Mouse (Mus musculus) cerebellum, adult 8-10 months (tissue): ENCODE results near the gene Hmgn2.
A peak's percentile ranks its signal among the peaks of the same experiment; 100 is the strongest.
"Not testable (repeated sequence)": the region's sequence is repeated elsewhere in the genome, so short reads cannot be mapped to it uniquely, and the experiment has no call there.

Experiments
- DNase-seq: peaks from one replicate; pipeline ENCODE4 v3.0.0; 2022

Hmgn2 gene

GRCm38 (mm10) chr4:133968150-133968921 lies at the start of gene Hmgn2:
Hmgn2 (minus strand) TSS chr4:133968650.
- peak; percentile 53 for DNase-seq

- DNase-seq, result no peak
These were observed 48.9 kb upstream of the Hmgn2 start for GRCm38 (mm10) chr4:134017201-134017865.

- no peak for DNase-seq
These were observed 48.3 kb upstream of the Hmgn2 start for GRCm38 (mm10) chr4:134016767-134017166.

DNA sequence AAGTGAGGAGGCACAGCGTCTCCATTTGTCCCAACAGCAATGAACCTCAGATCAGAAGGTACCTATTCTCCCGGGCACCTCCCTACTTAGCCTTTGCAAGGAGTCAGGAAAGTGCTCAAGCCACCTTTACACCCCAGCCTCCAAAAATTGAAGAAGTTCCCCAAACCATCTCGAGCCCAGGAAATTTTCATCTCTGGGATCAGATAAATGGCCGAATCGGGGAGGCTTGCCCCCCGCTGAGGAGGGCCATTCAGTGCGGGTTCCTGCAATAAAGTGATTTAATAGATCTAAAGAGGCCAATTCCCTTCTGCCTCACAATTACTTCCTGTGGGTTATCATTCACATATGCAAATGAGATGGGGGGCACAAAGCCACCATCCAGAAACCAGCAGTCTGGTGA lies 47.8 kb upstream of the Hmgn2 start:
- DNase-seq, result no peak

DNA sequence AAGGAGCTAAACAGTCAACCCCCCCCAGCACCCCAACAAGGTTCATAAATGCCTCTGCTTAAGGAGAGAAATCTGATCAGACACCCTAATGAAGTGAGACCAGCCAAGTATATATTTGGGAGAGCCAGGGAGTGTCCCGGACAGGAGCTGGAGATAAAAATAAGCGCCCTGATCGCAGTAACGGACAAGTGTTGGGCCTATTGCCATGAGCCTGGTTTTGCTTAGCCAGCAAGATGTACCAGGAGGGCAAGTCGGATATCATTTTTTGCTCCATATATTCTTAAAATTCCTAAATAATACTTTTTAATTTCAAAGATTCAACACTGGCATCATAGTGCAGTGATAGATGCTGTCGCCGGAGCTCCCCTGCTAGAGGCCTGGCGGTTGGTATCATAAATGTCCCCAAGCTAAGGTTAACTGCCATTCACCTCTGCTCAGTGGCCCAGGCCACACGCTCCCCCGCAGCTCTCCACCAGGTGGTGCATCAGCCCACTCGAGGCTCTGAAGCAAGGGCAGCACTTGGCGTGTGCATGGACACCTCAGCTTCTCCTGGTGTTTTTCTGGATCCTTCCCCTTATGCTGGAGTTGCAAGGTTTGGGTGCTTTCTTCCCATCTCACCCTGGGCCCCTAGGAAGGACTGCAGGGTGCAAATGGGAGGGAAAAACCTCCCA lies 44.5 kb upstream of the Hmgn2 start:
- no peak for DNase-seq

DNA sequence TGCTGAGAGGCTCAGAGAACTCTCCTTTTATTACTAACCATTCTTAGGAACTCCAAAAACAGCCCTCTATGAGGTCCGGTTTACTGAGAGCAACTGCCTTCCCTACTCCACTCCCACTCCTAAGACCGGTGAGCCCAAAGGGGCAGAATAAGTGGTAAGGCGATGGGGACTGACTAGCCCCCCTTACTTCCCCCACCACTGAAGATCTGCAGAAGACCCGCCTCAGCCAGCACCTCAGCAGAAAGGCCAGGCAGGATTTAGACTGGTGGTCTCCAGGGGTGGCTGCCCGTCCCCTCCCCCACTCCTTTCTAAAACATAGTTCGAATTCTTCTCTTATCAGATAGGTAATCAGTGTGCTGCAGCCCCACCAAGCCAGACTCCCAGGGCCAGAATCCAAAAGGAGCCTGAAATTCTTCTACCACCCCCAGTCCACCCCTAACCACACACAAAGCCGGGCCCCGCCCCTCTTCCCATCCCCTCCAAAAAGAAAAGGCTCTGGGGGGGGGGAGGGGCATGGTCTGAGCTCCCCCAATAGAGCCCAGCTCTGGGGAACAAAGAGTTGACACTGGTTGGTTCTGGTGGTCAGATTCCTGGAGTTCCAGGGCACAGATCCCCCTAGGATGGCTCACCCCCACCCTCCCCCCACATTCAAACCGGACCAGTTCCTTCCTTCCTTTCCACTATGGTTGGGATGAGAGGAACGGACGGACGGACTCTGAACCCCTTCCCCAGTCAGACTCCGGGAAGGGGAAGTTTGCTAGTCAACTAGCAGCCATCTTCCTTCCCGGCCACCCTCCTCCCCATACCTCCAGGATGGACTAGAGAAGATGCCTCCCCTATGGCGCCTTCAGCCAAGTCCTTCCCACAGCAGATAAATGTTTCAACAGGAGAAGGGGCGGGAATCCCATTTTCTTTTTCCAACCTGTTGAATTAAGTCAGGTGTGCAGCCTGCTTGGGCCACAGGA lies 43.3 kb upstream of the Hmgn2 start:
- DNase-seq, result no peak

DNA sequence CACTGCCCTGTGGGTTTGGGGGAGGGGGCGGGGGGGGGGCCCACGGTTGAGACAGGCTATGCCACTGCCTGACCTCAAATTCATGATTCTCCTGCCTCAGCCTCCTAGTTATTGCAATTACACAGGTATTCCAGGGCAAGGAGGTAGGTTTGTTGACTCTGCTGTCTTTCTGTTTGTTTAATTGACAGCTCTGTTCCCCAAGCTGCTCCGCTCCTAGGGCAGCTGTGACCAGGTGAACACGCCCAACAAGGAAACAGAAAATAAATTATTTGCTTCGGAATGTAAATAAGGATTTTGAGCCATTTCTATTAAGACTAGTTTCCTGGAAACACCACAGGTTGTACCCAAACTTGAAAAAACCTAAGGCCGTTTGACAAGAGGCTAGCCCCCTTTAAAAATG lies 41.3 kb upstream of the Hmgn2 start:
- no peak for DNase-seq

DNA sequence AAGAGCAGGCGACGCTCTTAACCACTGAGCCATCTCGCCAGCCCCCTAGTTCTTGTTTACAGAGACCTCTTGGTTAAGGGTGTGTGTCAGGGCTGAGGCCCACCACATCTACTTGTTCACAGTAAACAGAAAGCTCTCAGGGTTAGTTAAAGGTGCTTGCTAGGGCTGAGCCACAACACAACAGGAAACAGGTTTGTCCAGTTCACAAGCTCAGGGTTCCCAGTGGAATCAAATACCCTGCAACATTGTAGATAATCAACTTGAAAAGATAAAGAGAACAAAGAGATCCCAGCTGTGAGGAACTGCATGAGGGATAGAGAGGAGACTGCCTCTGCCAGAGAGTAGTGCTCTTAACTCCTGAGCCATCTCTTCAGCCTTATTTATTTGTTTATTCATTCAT lies 38.4 kb upstream of the Hmgn2 start:
- DNase-seq, result no peak

DNA sequence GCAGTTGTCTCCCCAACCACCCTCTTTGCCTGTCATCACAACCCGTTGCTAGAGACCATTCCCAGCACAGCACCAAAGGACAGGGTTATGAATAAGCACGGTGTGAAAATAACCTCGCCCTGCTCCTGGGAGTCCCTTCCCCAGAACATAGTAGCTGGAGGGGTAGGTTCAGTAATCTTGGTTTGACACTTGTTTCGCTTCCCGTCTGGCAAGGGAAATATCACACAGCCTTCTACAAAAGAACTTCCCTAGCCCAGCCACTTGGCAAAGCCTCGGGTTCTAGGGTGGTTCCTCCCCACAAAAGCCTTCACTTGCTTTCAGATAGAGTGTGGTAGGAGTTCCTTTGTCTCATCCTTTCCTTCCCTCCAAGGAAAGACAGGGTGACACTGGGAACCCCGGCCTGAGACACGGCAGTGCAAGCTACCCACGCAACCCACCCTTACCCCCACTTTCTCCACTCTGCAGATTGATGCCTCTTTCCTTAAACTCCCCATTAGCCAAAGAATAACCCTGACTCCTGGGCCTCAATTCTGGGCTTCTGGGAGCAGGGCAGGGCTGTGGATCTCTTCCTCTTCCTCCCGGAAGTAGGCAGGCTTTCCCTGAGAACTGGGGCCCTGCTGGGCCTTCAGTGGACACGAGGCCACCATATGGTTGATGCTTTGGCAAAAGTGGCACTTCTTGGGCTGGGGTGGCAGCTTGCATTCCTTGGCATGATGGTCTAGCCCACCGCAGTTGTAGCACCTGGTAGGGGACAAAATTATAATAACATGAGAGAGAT lies 37.3 kb upstream of the Hmgn2 start:
- no peak for DNase-seq

DNA sequence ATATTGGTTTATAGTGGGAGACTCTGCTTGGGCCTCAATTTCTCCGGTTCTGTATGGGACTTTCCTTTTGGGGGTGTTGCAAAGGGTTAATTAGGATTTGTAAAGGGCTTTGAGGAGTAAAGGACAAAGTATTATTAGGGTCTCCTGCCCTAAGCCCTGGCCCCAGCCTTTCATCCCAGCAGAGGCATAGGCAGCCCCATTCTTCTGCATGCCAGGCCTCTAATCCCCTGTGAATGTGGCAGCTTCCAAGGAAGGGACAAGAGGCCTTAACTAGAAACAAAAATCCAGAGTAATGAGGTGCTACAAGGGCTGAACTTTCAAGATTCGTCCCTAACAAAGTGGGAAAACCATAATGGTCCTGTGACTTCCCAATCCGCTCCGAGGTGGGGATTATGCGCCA lies 34.5 kb upstream of the Hmgn2 start:
- no peak for DNase-seq

DNA sequence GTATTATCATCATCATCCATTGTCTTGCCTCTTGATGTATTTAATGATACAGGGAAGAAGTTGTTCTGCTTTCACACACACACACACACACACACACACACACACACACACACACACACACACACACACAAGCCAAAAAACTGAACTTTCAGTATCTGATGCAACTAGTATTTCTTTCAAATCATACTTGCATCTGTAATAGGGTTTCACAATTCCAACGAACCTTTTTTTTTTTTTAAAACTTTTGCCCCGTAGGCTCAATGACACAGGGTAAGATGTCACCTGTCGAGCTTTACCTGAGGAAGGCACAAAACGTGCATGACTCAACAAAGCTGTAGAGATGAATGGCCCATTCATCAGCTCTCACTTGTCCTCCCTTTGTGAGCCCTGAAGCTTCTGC lies 33.8 kb upstream of the Hmgn2 start:
- no peak for DNase-seq

DNA sequence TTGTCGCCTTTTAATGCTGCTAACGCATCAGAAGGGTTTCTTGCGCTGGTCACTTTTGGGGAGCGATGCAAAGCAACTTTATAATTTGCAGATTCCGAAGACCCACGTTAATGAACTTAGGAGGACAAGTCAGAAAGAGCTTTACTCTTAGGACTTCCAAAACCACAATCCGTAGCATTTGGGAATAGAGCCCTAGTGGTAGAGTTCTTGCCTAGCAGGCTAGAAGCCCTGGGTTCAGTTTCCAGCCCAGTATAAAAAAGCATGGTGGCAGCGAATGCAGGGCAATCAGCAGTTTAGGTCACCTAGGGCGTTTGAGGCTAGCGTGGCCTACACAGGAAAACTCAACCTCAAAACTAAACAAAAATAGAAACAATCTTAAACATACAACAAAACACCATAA lies 33.3 kb upstream of the Hmgn2 start:
- DNase-seq, result no peak

DNA sequence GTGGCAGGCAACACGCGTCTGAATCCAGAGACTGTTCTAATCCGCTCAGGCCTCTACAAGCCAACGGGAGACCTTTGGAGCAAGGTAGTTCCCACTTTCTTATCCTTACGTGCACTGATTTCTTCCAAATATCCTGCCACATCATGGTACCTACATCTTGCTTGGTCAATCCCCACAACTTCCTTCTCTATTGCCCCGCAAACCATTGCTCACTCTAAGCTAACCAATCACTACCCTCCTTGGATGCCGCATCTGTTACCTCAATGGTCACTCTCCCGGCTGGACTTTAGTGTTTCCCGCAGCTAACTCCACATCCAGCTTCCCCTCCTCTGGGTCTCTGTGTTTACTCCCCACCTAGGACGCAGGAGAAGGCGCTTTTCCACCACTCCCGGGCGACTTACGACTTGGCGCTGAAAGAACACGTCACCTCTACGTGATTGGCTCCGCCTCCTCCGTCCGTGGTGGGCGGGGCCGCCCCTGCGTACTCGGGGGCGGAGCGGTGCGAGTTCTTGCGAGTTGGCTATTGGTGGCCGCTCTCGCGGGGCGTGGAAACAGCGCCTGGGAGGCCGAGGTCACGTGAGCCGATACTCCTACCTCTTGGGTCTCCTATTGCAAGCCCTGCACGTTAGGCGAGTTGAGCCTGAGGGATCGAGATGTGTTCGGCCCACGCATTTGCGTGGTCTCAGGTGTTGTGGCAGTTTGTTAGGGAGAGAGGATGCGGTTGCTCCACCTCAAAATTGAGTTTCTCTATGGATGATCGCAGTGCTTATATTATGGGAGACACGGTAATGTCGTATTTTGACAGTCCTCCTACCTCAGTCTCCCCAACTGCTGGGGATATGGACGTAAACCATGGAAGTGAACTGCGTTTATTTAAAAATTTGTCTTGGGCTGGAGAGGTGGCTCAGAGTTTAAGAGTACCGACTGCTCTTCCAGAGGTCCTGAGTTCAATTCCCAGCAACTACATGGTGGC lies 32.3 kb upstream of the Hmgn2 start, which contains the start of gene Dhdds:
Gene Dhdds, minus strand, starts transcription at position 453 of the 973 bp plus-strand sequence.
- peak; percentile 94 for DNase-seq

DNA sequence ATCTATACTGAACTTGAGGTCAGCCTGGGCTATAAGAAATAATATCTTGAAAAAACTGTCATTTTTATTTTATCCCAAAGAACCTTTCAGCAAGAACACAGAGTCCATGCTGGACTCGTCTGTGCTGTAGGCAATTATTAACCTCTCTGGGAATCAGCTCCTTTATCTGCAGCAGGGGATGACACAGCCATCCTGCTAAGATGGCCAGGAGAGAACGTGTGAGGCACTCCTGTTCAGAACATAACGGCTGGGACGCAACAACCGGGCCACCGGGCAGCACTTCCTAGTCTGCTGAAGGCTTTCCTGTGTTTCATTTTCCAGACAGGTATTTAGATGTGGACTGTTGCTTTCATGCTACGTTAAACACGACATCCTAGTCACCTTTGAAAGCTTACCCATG lies 26.2 kb upstream of the Hmgn2 start:
- DNase-seq, result no peak

GRCm38 (mm10) chr4:133991087-133991660 lies 22.7 kb upstream of the Hmgn2 start:
- no peak for DNase-seq

GRCm38 (mm10) chr4:133990035-133990434 lies 21.6 kb upstream of the Hmgn2 start:
- DNase-seq, result no peak

DNA sequence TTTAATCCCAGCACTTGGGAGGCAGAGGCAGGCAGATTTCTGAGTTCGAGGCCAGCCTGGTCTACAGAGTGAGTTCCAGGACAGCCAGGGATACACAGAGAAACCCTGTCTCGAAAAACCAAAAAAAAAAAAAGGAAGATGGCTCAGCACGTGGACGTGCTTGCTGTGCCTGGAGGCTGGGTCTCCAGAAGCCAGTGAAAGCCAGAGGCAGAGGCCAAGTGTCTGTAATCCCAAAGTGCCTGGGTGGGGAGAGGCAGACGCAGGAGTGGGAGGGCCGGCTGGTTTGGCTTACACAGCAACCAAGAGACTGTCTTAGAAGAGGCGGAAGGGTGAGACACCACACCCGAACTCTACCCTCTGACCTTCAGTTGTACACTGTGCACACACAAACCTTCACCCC lies 19.8 kb upstream of the Hmgn2 start:
- DNase-seq, result not testable (repeated sequence)

GRCm38 (mm10) chr4:133982936-133983335 lies 14.5 kb upstream of the Hmgn2 start:
- no peak for DNase-seq

GRCm38 (mm10) chr4:133980496-133980895 lies 12.0 kb upstream of the Hmgn2 start:
- DNase-seq, result no peak

DNA sequence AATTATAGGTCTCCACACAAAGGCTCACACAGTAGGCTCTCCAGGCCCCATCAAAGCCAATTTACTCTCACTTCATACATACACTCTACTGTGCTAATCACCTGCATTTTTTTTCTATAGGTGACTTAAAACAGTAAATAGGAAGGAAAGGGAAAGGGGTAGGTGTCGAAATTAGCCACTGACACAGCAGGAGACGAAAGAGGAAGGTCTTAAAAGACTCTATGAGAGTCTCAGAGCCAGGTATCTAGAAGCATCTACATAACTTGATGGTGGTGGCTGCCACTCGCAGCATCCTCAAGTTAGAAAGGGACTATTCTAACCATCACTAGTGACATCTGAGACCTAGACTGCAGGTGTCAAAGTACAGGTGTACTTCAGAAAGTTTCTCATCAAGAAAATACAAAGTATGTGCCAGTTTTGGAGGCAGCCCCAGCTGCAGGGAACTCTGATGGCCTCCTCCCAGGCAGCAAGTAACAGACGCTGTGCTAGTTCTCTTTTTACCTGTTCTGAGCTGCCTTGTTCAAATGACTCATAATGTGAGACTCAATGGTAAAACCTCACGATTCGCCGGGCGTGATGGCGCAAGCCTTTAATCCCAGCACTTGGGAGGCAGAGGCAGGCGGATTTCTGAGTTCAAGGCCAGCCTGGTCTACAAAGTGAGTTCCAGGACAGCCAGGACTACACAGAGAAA lies 9.7 kb upstream of the Hmgn2 start:
- DNase-seq, result no peak
